In genomic region chr17:63813552-63813951, GRCm38 (mm10) we compare ENCODE assay signal across 16 mouse cellular contexts. TPM values are rescaled to one million over a fixed set of nuclear protein-coding genes. Genes with fewer than 3 reads are reported as not detected.
"Had no signal": no experiment of that assay in that cellular context is flagged by ENCODE, and none has a peak within 500 bp of the region (broad histone marks: within the 10 kb centered on the region; RNA-seq: fewer than 3 reads in every experiment).

No protein-coding gene starts in this region.

- H3K9ac ChIP-seq: liver, embryonic 14.5 days; liver, postnatal 0 days; lung, embryonic 14.5 days had no signal

- H3K4me3 ChIP-seq: layer of hippocampus, adult 2 months had no signal

- H3K27ac ChIP-seq: kidney, postnatal 0 days; layer of hippocampus, adult 2 months; liver, embryonic 14.5 days; macrophage had no signal

- DNase-seq: kidney, adult 2 months; kidney, postnatal 25 days; layer of hippocampus, adult 9-11 months; liver, postnatal 0 days; lung, embryonic 14.5 days; midbrain, embryonic 14.5 days; thymus, adult 18-20 months; thymus, postnatal 36 days had no signal

RNA-seq across cellular contexts. Expression of gene A930002H24Rik, which starts 50.0 kb away (rescaled TPM):
- total RNA-seq: layer of hippocampus, adult 2 months; left cerebral cortex, adult 18-20 months; left cerebral cortex, postnatal 10 days had no signal
- polyA plus RNA-seq: liver, adult 2 months; macrophage; small intestine, adult 2 months had no signal
